Mouse (Mus musculus): ENCODE measurements around the gene Lrrc57. TPM values are rescaled to one million over a fixed set of nuclear protein-coding genes. Genes with fewer than 3 reads are reported as not detected.
"Not testable (repeated sequence)": the region's sequence is repeated elsewhere in the genome, so short reads cannot be mapped to it uniquely, and the experiment has no call there.

Lrrc57 gene
- polyA plus RNA-seq, 1 experiment from 2014 or later = 19.2 TPM

DNA sequence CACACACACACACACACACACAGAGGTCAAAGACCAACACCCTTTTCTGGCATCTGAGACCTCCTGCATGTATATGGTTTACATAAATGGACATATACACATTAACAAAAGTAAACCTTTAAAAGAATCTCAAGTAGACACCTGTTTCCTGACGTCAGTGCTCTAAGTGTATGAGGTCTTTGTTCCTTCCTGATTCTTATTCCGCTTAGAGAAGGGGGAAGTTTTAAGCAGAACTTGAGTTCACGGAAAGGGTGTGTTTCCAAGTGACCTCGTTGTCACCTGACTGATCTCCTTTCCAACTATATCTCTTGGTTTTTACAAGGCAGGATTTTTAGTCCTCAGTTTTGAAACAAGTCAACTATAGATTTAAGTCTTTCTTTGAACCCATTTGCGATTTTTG lies 31.0 kb downstream of the Lrrc57 start:
- DNase-seq (ENCODE audit: low spot score) (peak; percentile 22), ATAC-seq (replicated peaks; ENCODE audit: low FRiP score, low read depth) (no peak; the same call in 1 of the 2 replicates)
- Histone ChIP-seq H3K4me3 (replicated peaks; ENCODE audit: low read depth, low read length) (no peak overlapping the region), H3K27me3 (ENCODE audit: insufficient read depth, low read length) (no peaks in the 10 kb centered on the region), H3K4me2 (ENCODE audit: low read length) (no peak overlapping the region), H3K9me3 (replicated peaks; ENCODE audit: low read length) (no peaks in the 10 kb centered on the region), H3K36me3 (ENCODE audit: insufficient read depth, low read length) (no peaks in the 10 kb centered on the region), H3K9ac (ENCODE audit: low read depth, low read length) (no peak overlapping the region), H3K27ac (no peak overlapping the region), H3K4me1 (replicated peaks; ENCODE audit: insufficient read depth, low read length) (no peaks in the 10 kb centered on the region)
- WGBS = 66% methylated on average over 5 of the region's 5 CpGs
- TF ChIP-seq CTCF (IDR thresholded peaks at IDR 0.05; ENCODE audit: low read depth) = no peak

DNA sequence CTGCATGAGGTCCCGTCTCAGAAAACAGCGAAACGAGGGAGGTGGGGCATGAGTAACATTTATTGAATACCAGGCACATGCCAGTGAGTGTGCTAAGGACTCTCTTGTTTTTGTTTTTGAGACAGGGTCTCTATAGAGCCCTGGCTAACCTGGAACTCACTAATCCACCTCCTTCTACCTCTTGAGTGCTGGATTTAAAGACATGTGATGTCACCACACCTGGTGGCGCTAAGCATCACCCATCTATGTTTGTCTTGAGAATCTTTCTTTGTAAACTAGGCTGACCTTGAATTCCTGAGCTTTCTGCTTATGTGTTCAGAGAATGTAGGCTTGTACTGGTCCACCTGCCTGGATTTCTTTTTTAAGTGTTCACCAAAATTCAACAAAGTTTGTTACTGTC lies 31.5 kb downstream of the Lrrc57 start:
- WGBS = 81% methylated on average over 4 of the region's 4 CpGs
- ATAC-seq (replicated peaks; ENCODE audit: low FRiP score, low read depth) = no peak
- Histone ChIP-seq H3K4me3 (replicated peaks; ENCODE audit: low read depth, low read length) (no peak overlapping the region), H3K27ac (no peak overlapping the region), H3K4me2 (ENCODE audit: low read length) (no peak overlapping the region), H3K9ac (ENCODE audit: low read depth, low read length) (no peak overlapping the region), H3K27me3 (ENCODE audit: insufficient read depth, low read length) (no peaks in the 10 kb centered on the region), H3K9me3 (replicated peaks; ENCODE audit: low read length) (no peaks in the 10 kb centered on the region), H3K4me1 (replicated peaks; ENCODE audit: insufficient read depth, low read length) (no peaks in the 10 kb centered on the region), H3K36me3 (ENCODE audit: insufficient read depth, low read length) (no peaks in the 10 kb centered on the region)
- TF ChIP-seq CTCF (IDR thresholded peaks at IDR 0.05; ENCODE audit: low read depth) = no peak
- no peak for DNase-seq (ENCODE audit: low spot score)

GRCm38 (mm10) chr2:120575978-120576377 lies 33.3 kb downstream of the Lrrc57 start:
- WGBS = 89% methylated on average over 2 of the region's 2 CpGs
- Histone ChIP-seq H3K27me3 (ENCODE audit: insufficient read depth, low read length) (no peaks in the 10 kb centered on the region), H3K9me3 (replicated peaks; ENCODE audit: low read length) (no peaks in the 10 kb centered on the region), H3K4me2 (ENCODE audit: low read length) (no peak overlapping the region), H3K27ac (no peak overlapping the region), H3K36me3 (ENCODE audit: insufficient read depth, low read length) (peaks cover 4% of the 10 kb centered on the region; the same call in 1 of the 2 replicates), H3K9ac (ENCODE audit: low read depth, low read length) (no peak overlapping the region), H3K4me1 (replicated peaks; ENCODE audit: insufficient read depth, low read length) (no peaks in the 10 kb centered on the region), H3K4me3 (replicated peaks; ENCODE audit: low read depth, low read length) (no peak overlapping the region)
- ATAC-seq (replicated peaks; ENCODE audit: low FRiP score, low read depth) = no peak
- no peak for TF ChIP-seq CTCF (IDR thresholded peaks at IDR 0.05; ENCODE audit: low read depth)
- no peak for DNase-seq (ENCODE audit: low spot score)

DNA sequence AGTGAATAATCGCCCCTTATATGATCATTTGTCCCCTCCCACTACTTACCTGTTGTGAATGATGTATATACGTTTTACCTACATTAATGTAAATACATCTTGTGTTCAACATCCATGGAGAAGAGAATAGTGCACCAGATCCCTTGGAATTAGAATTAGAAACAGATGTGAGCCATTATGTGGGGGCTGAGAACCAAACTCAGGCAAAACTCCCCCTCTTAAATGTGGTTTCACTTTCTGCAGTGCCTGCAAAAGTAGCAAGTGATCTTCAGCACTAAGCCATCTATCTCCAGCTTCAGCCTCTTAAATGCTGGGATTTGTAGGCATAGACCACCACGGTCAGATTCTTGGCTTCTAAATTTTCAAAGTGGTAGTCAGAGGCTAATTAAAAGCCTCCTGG lies 34.2 kb downstream of the Lrrc57 start:
- peaks cover 4% of the 10 kb centered on the region; the same call in 1 of the 2 replicates for H3K36me3 ChIP-seq (ENCODE audit: insufficient read depth, low read length)
- DNase-seq (ENCODE audit: low spot score) (no peak), ATAC-seq (replicated peaks; ENCODE audit: low FRiP score, low read depth) (no peak)
- H3K27me3 ChIP-seq (ENCODE audit: insufficient read depth, low read length) = no peaks in the 10 kb centered on the region
- H3K27ac ChIP-seq = no peak overlapping the region
- WGBS = 67% methylated on average over 3 of the region's 3 CpGs
- H3K4me3 ChIP-seq (replicated peaks; ENCODE audit: low read depth, low read length) = no peak overlapping the region
- H3K9me3 ChIP-seq (replicated peaks; ENCODE audit: low read length) = no peaks in the 10 kb centered on the region
- no peak overlapping the region for H3K4me2 ChIP-seq (ENCODE audit: low read length)
- no peak overlapping the region for H3K9ac ChIP-seq (ENCODE audit: low read depth, low read length)
- no peaks in the 10 kb centered on the region for H3K4me1 ChIP-seq (replicated peaks; ENCODE audit: insufficient read depth, low read length)
- TF ChIP-seq CTCF (IDR thresholded peaks at IDR 0.05; ENCODE audit: low read depth) = no peak

DNA sequence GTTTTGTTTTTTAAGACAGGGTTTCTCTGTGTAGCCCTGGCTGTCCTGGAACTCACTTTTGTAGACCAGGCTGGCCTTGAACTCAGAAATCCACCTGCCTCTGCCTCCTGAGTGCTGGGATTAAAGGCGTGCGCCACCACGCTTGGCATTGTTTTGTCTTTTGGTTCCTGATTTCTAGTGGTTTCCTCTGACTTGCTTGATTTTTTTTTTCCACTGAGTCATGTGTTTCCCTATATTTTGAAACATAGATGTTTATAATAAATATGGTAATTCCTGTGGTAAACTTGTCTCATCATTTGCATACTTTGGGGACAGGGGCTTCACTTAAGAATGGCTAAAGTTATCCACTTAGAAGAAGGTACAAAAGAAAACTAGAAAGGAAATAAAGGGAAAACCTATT lies 37.2 kb downstream of the Lrrc57 start:
- H3K9me3 ChIP-seq (replicated peaks; ENCODE audit: low read length); H3K27me3 ChIP-seq (ENCODE audit: insufficient read depth, low read length); ATAC-seq (replicated peaks; ENCODE audit: low FRiP score, low read depth); H3K27ac ChIP-seq; H3K9ac ChIP-seq (ENCODE audit: low read depth, low read length); H3K4me2 ChIP-seq (ENCODE audit: low read length); H3K4me3 ChIP-seq (replicated peaks; ENCODE audit: low read depth, low read length); H3K4me1 ChIP-seq (replicated peaks; ENCODE audit: insufficient read depth, low read length); H3K36me3 ChIP-seq (ENCODE audit: insufficient read depth, low read length); DNase-seq (ENCODE audit: low spot score): not testable (repeated sequence)
- WGBS = 93% methylated on average over 3 of the region's 3 CpGs

DNA sequence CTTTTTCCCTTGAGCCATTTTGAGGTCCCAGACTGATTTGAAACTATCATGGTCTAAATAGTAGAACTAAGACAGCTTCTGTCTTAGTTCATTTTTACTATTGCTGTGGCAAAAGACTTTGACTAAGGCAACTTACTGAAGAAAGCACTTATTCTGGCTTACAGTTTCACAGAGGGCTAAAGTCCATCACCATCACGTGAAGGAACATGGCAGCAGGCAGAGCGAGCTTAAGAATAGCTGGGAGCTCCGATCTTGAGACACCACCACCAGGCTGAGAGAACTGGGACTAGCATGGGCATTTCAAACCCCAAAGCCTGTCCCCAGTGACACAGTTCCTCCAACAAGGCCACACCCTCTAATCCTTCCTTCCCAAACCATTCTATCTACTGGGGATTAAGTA lies 38.2 kb downstream of the Lrrc57 start:
- no peak for TF ChIP-seq CTCF (IDR thresholded peaks at IDR 0.05; ENCODE audit: low read depth)
- Histone ChIP-seq H3K4me3 (replicated peaks; ENCODE audit: low read depth, low read length) (no peak overlapping the region), H3K36me3 (ENCODE audit: insufficient read depth, low read length) (peaks cover 4% of the 10 kb centered on the region; the same call in 1 of the 2 replicates), H3K27ac (no peak overlapping the region), H3K9me3 (replicated peaks; ENCODE audit: low read length) (no peaks in the 10 kb centered on the region), H3K9ac (ENCODE audit: low read depth, low read length) (no peak overlapping the region), H3K4me2 (ENCODE audit: low read length) (no peak overlapping the region), H3K4me1 (replicated peaks; ENCODE audit: insufficient read depth, low read length) (peaks cover 3% of the 10 kb centered on the region; the same call in 1 of the 2 replicates), H3K27me3 (ENCODE audit: insufficient read depth, low read length) (no peaks in the 10 kb centered on the region)
- DNase-seq (ENCODE audit: low spot score) (no peak), ATAC-seq (replicated peaks; ENCODE audit: low FRiP score, low read depth) (no peak)
- WGBS = 88% methylated on average over 3 of the region's 3 CpGs

DNA sequence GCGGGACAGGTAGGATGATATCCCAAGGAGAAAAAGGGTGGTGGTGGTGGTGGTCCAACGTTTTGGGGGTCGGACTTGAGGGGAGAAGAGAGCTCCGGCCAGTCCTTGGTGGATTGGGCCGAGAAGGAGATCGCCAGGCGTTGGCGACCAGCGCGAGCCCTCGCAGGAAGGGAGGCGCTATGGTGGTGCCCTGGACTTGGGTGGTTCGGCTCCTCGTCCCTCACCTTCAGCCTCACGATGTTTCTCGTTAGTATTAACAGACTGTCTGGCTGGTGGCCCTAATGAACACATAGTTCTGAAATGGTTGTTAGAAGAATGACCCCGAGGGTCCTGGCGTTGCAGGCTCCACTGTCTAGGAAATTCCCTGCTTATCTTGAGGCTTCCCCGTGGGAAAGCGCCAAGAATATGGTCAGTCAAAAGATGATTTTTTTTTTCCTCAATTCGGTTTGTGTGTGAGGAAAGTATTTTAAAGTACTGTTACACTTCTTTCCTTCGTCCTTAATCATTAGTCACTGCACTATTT lies 41.5 kb downstream of the Lrrc57 start:
- no peaks in the 10 kb centered on the region for H3K27me3 ChIP-seq (ENCODE audit: insufficient read depth, low read length)
- peaks cover 3% of the 10 kb centered on the region; the same call in 1 of the 2 replicates for H3K4me1 ChIP-seq (replicated peaks; ENCODE audit: insufficient read depth, low read length)
- peak overlapping the region; percentile 74 for H3K9ac ChIP-seq (ENCODE audit: low read depth, low read length)
- no peak for TF ChIP-seq CTCF (IDR thresholded peaks at IDR 0.05; ENCODE audit: low read depth)
- under 1% methylated on average over 22 of the region's 22 CpGs for WGBS
- no peaks in the 10 kb centered on the region for H3K9me3 ChIP-seq (replicated peaks; ENCODE audit: low read length)
- DNase-seq (ENCODE audit: low spot score) = no peak
- peak; percentile 73 for ATAC-seq (replicated peaks; ENCODE audit: low FRiP score, low read depth)
- peak overlapping the region; percentile 65 for H3K4me2 ChIP-seq (ENCODE audit: low read length)
- H3K27ac ChIP-seq = peak overlapping the region; percentile 90
- H3K36me3 ChIP-seq (ENCODE audit: insufficient read depth, low read length) = peaks cover 4% of the 10 kb centered on the region; the same call in 1 of the 2 replicates
- peak overlapping the region; percentile 64 for H3K4me3 ChIP-seq (replicated peaks; ENCODE audit: low read depth, low read length)
